Mouse (Mus musculus): Measurements from ENCODE around the gene Rrbp1.

Rrbp1 gene

DNA sequence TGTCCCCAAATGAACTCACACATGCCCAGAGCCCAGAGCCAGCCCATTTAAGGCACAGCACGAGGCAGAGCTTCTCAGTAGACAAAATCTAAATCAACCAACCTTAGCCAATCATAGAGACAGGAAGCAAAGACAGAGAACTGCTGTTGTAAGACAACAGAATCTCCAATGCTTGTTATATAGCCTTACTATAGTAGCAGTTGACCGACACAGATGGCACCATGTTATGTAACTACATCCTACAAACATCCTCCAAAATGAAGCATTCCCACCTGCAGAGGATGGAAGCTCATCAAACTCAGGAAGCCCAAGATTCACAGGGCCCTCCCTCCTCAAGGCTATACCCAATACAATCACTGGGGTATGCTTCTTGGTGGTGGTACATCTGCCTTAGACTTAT lies 23.6 kb downstream of the Rrbp1 start:
- Histone ChIP-seq H3K27me3 (ENCODE audit: control insufficient read depth, insufficient read depth, low read length, poor library complexity, severe bottlenecking) (no peaks in the 10 kb centered on the region), H3K36me3 (ENCODE audit: control insufficient read depth, insufficient read depth, low read length, poor library complexity, severe bottlenecking) (no peaks in the 10 kb centered on the region)
- DNase-seq (ENCODE audit: low read depth, low spot score) = no peak

GRCm38 (mm10) chr2:143983482-143983881 lies 27.6 kb downstream of the Rrbp1 start:
- no peak for DNase-seq (ENCODE audit: low read depth, low spot score)
- Histone ChIP-seq H3K27me3 (ENCODE audit: control insufficient read depth, insufficient read depth, low read length, poor library complexity, severe bottlenecking) (no peaks in the 10 kb centered on the region), H3K36me3 (ENCODE audit: control insufficient read depth, insufficient read depth, low read length, poor library complexity, severe bottlenecking) (no peaks in the 10 kb centered on the region; the same call in 1 of the 2 replicates)

DNA sequence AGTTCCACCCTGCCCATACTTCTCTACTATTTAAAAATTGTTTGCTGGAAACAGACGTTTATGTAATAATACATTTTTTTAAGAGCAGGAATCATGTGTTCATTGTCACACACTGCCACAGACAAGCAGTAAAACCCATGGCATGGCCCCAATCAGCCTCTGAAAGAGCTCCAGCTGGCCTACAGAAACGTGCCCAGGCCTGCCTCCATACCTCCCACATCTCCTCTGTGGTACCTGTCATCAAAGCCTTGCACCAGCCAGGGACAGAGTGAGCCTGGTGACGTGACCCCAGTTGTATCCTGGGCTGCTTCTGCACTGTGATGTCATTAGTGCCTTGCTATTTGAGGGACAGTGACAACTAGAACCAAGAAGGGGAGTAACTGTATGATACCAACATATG lies 28.2 kb downstream of the Rrbp1 start:
- no peaks in the 10 kb centered on the region; the same call in 1 of the 2 replicates for H3K36me3 ChIP-seq (ENCODE audit: control insufficient read depth, insufficient read depth, low read length, poor library complexity, severe bottlenecking)
- H3K27me3 ChIP-seq (ENCODE audit: control insufficient read depth, insufficient read depth, low read length, poor library complexity, severe bottlenecking) = no peaks in the 10 kb centered on the region
- no peak for DNase-seq (ENCODE audit: low read depth, low spot score)

DNA sequence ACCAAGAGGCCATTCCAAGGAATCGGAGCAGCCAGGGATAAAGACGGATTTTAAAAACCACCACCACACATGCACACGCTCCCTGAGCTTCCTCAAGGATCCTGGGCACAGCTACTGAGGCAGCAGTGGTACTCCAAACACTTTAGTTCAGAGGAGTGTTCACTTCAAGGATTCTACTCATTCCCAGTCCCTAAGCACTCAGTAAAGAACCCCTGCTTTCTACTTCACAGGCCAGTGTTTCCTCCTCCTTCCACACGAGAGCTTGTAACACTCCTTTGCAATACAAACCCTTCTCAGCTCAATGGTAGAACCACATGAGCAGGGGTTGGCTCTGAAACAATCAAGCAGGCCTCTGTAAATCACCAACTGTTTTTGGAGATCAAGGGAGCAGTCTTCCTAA lies 28.9 kb downstream of the Rrbp1 start:
- no peak for DNase-seq (ENCODE audit: low read depth, low spot score)
- no peaks in the 10 kb centered on the region for H3K27me3 ChIP-seq (ENCODE audit: control insufficient read depth, insufficient read depth, low read length, poor library complexity, severe bottlenecking)

DNA sequence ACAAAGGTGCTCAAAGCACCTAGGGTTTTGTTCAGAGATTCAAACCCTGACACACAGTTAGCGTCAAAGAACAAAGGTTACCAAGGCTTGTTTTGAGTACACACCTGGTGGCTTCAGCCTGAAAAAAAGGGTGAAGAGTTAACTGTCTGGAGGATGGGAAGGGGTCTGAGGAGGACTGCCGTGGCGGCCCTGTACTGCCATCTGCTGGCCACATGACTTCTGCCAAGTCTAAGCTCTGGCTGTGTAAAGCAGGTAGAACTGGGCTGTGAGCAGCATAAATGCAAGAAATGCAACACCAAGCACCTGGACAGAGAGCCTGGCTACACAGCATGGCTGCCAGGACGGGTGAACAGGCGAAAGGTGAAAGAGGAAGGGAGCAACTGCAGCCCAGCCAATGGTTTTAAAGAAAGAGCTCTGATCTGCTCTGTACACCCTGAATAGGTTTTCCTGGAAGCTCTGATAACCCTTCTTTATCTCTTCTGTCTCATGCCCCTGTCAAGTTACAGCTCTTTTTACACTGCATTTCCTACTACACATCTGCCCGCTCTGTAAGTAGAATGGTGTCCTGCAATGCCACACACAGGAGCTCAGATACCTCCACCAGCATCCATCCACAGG lies 30.2 kb downstream of the Rrbp1 start:
- DNase-seq (ENCODE audit: low read depth, low spot score) = peak; percentile 73
- Histone ChIP-seq H3K36me3 (ENCODE audit: control insufficient read depth, insufficient read depth, low read length, poor library complexity, severe bottlenecking) (no peaks in the 10 kb centered on the region; the same call in 1 of the 2 replicates), H3K27me3 (ENCODE audit: control insufficient read depth, insufficient read depth, low read length, poor library complexity, severe bottlenecking) (no peaks in the 10 kb centered on the region)

More for the DNA sequence above, 28.9 kb downstream of the Rrbp1 start:
- H3K36me3 ChIP-seq (ENCODE audit: control insufficient read depth, insufficient read depth, low read length, poor library complexity, severe bottlenecking) = no peaks in the 10 kb centered on the region; the same call in 1 of the 2 replicates

DNA sequence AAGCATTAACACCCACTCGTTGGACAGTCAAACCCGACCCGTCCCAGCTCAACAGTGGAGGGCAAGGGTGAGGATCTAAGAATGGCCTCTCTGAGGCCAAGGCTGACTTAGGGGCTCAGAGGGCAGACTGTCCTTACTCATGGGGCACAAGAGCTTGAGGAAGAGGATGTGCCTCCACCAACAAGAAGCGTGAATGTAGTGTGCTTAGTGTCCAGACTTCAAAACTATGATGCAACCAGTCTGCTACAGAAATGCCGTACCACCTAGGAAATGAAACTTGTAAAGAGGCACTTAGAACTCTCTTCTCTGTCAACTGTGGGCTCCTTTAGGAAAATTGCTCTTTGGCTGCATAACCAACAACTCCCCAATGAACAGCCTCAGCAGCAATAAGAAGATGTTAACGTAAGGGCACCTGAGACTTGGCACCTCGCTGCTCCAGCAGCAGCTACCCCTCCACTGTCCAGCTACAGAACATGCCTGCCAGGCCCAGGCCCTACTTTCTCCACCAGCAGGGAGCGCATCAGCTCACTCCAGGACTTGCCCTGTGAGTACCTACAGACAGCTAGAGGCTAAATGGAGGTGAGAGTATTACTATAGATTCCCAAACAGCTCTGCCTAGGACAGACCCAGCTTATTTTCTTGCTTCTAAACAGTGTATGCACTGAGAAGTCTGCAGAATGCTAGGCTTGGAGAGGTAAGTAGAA lies 32.5 kb downstream of the Rrbp1 start:
- H3K36me3 ChIP-seq (ENCODE audit: control insufficient read depth, insufficient read depth, low read length, poor library complexity, severe bottlenecking) = peaks cover 3% of the 10 kb centered on the region
- H3K27me3 ChIP-seq (ENCODE audit: control insufficient read depth, insufficient read depth, low read length, poor library complexity, severe bottlenecking) = no peaks in the 10 kb centered on the region
- DNase-seq (ENCODE audit: low read depth, low spot score) = peak; percentile 20

DNA sequence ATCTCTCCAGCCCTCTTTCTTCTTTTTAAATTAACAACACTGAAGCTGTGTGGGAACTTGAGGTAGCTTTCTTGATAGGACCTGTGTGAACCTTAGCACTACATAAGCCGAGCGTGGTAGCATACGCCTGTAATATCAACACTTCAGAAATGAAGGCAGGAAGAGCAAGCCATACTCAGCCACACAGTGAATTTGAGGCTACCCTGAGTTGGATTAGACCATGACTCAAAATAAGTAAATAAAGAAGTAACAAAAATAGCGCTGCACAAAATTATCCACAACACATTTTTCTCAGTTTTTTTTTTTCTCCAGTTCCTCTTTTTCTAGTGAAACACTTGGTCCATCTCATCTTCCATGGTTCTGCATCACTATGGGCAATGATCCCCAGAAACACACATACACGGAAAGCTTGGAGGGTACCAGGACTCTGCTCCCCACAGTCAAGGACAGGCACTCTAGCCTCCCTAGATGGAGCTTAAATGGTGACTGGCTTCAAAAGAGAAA lies 35.9 kb downstream of the Rrbp1 start:
- peaks cover 8% of the 10 kb centered on the region for H3K36me3 ChIP-seq (ENCODE audit: control insufficient read depth, insufficient read depth, low read length, poor library complexity, severe bottlenecking)
- no peak for DNase-seq (ENCODE audit: low read depth, low spot score)
- no peaks in the 10 kb centered on the region for H3K27me3 ChIP-seq (ENCODE audit: control insufficient read depth, insufficient read depth, low read length, poor library complexity, severe bottlenecking)

- no peak for DNase-seq (ENCODE audit: low read depth, low spot score)
- H3K27me3 ChIP-seq (ENCODE audit: control insufficient read depth, insufficient read depth, low read length, poor library complexity, severe bottlenecking) = no peaks in the 10 kb centered on the region
- H3K36me3 ChIP-seq (ENCODE audit: control insufficient read depth, insufficient read depth, low read length, poor library complexity, severe bottlenecking) = peaks cover 14% of the 10 kb centered on the region
Measured at GRCm38 (mm10) chr2:143973161-143973560, 37.9 kb downstream of the Rrbp1 start.

- no peak for DNase-seq (ENCODE audit: low read depth, low spot score)
- Histone ChIP-seq H3K36me3 (ENCODE audit: control insufficient read depth, insufficient read depth, low read length, poor library complexity, severe bottlenecking) (peaks cover 14% of the 10 kb centered on the region), H3K27me3 (ENCODE audit: control insufficient read depth, insufficient read depth, low read length, poor library complexity, severe bottlenecking) (no peaks in the 10 kb centered on the region)
Measured at GRCm38 (mm10) chr2:143971887-143972286, 39.2 kb downstream of the Rrbp1 start.

- H3K27me3 ChIP-seq (ENCODE audit: control insufficient read depth, insufficient read depth, low read length, poor library complexity, severe bottlenecking) = no peaks in the 10 kb centered on the region
- H3K36me3 ChIP-seq (ENCODE audit: control insufficient read depth, insufficient read depth, low read length, poor library complexity, severe bottlenecking) = peaks cover 15% of the 10 kb centered on the region
- DNase-seq (ENCODE audit: low read depth, low spot score) = no peak
Measured at GRCm38 (mm10) chr2:143970841-143971240, 40.2 kb downstream of the Rrbp1 start.

DNA sequence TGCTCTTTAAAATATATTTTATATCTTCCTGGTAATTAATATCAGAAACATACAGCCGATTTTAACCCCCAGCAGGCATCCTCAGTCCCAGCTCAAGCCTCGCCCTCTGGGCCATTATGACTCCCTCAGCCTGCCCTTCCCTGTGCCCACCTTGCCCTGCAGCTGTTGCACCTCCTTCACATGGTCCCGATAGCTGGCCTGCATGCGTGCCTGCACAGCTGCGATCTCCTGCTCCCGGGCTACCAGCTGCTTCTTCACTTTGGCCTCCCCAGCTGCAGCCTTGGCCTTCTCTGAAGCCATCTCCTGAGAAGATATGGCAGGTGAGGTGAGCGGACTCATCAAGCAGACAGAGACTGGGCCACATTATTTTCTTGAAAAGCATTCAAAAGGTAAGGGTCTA lies 41.8 kb downstream of the Rrbp1 start:
- H3K27me3 ChIP-seq (ENCODE audit: control insufficient read depth, insufficient read depth, low read length, poor library complexity, severe bottlenecking) = no peaks in the 10 kb centered on the region

DNA sequence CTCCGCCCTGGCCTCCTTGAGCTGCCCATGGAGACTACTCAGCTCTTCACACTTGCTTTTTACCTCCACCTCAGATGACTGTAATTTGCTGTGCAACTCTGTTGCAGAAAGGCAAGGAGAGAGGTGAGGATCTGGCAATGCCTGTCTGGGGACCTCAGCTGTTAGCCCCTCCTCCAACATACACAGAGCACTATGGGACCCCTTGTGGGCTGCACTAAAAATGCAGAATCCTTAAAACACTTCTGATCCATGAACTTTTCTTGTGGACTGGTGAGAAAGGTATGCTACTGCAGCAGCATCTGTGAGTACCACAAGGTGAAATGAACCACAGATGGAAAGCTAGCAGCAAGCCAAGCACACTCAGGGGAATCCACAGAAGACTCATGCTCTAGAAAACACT lies 47.7 kb downstream of the Rrbp1 start:
- Histone ChIP-seq H3K27me3 (ENCODE audit: control insufficient read depth, insufficient read depth, low read length, poor library complexity, severe bottlenecking) (no peaks in the 10 kb centered on the region), H3K36me3 (ENCODE audit: control insufficient read depth, insufficient read depth, low read length, poor library complexity, severe bottlenecking) (peaks cover 8% of the 10 kb centered on the region)
- no peak for DNase-seq (ENCODE audit: low read depth, low spot score)

More for the DNA sequence above, 41.8 kb downstream of the Rrbp1 start:
- peaks cover 18% of the 10 kb centered on the region for H3K36me3 ChIP-seq (ENCODE audit: control insufficient read depth, insufficient read depth, low read length, poor library complexity, severe bottlenecking)
- no peak for DNase-seq (ENCODE audit: low read depth, low spot score)

DNA sequence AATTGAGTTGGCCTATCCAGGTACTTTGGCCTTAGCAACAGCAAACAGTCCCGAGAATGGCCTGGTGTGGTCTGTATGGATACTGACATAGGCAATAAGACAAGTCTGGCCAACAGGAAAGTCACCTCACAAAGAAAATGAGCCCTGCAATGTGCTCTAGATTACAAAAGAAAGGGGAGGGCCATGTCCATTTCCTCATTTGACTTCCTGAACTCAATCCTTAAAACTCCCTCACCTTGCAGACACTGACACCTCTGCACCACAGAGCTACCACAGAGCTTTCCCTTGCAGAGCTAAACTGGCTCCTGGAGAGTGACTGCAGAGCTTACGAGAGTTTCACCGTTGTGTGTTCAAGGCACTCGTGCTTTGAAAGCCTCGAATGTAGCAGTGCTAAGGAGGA lies 48.9 kb downstream of the Rrbp1 start:
- no peak for DNase-seq (ENCODE audit: low read depth, low spot score)
- no peaks in the 10 kb centered on the region for H3K27me3 ChIP-seq (ENCODE audit: control insufficient read depth, insufficient read depth, low read length, poor library complexity, severe bottlenecking)
- H3K36me3 ChIP-seq (ENCODE audit: control insufficient read depth, insufficient read depth, low read length, poor library complexity, severe bottlenecking) = peaks cover 8% of the 10 kb centered on the region

DNA sequence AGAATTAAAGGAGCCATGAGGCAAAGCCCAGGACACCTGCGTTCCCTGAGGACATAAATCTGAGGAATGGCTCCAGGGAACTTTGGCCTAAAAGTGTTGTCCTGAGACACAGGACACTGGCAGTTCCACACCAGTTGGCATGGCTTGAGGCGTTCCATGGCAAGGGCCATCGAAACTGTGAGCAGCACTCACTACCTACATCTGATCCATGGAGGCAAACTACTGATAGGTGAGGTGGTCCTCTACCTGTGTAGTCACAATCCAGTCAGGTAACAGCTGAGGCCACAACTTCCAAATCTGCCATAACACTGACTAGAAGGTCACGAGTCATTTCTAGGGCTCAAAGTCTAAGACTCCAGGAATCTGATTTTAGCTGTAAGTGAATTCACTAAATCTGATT lies 55.3 kb downstream of the Rrbp1 start:
- DNase-seq (ENCODE audit: low read depth, low spot score) = no peak
- Histone ChIP-seq H3K27me3 (ENCODE audit: control insufficient read depth, insufficient read depth, low read length, poor library complexity, severe bottlenecking) (no peaks in the 10 kb centered on the region), H3K36me3 (ENCODE audit: control insufficient read depth, insufficient read depth, low read length, poor library complexity, severe bottlenecking) (peaks cover 4% of the 10 kb centered on the region)

GRCm38 (mm10) chr2:143955004-143955403 lies 56.1 kb downstream of the Rrbp1 start:
- no peaks in the 10 kb centered on the region for H3K27me3 ChIP-seq (ENCODE audit: control insufficient read depth, insufficient read depth, low read length, poor library complexity, severe bottlenecking)
- peaks cover 6% of the 10 kb centered on the region for H3K36me3 ChIP-seq (ENCODE audit: control insufficient read depth, insufficient read depth, low read length, poor library complexity, severe bottlenecking)
- no peak for DNase-seq (ENCODE audit: low read depth, low spot score)
